Mouse (Mus musculus) hindbrain, embryonic 10.5 days (tissue): ENCODE data around the gene Fam180a. TPM values are rescaled to one million over a fixed set of nuclear protein-coding genes. Genes with fewer than 3 reads are reported as not detected.

Experiments
- DNase-seq: peaks from one replicate; pipeline ENCODE4 v3.0.0-alpha.2; 2017; ENCODE audit warnings: low spot score
- H3K27ac ChIP-seq: fragments of 300-500 bp; sonication (generic); 2 replicates; pipeline ENCODE4 v1.5.1; 2016; ENCODE audit warnings: mild to moderate bottlenecking, moderate library complexity
- H3K27me3 ChIP-seq: fragments of 300-500 bp; sonication (generic); 2 replicates; pipeline ENCODE4 v1.6.1; 2016; ENCODE audit warnings: mild to moderate bottlenecking; ENCODE audit not compliant: poor library complexity, insufficient read depth, severe bottlenecking
- H3K36me3 ChIP-seq: fragments of 300-500 bp; sonication (generic); 2 replicates; pipeline ENCODE4 v1.6.1; 2016; ENCODE audit warnings: mild to moderate bottlenecking, moderate library complexity
- H3K4me1 ChIP-seq: fragments of 300-500 bp; sonication (generic); replicated peaks from 2 replicates; pipeline ENCODE4 v1.6.1; 2016; ENCODE audit warnings: mild to moderate bottlenecking
- H3K4me3 ChIP-seq: fragments of 300-500 bp; sonication (generic); 2 replicates; pipeline ENCODE4 v1.5.1; 2016; ENCODE audit warnings: mild to moderate bottlenecking, moderate library complexity
- H3K9me3 ChIP-seq: fragments of 300-500 bp; sonication (generic); 2 replicates; pipeline ENCODE4 v1.6.1; 2016; ENCODE audit warnings: mild to moderate bottlenecking, moderate library complexity
- WGBS: fragments of 180-500 bp; shearing (Covaris S2); methylation state at CpG from one replicate; pipeline ENCODE4 v1.1.7; 2016; 5-methylcytosine and 5-hydroxymethylcytosine counted together
- polyA plus RNA-seq: library from polyadenylated mRNA; unstranded; fragments of >200 nt; fragmentation: Nextera tagmentation; extraction: Ambion mirVana; gene quantifications from 2 replicates; pipeline ENCODE4 v1.2.1, GENCODE M21; 2016

Fam180a gene
- polyA plus RNA-seq, 1 experiment from 2014 or later, result not detected

- DNase-seq, result no peak
- no peak overlapping the region for H3K4me3 ChIP-seq
- no peaks in the 10 kb centered on the region for H3K36me3 ChIP-seq
- H3K27me3 ChIP-seq, result no peaks in the 10 kb centered on the region
- H3K27ac ChIP-seq, result no peak overlapping the region
- peaks cover 5% of the 10 kb centered on the region; the same call in 1 of the 2 replicates for H3K4me1 ChIP-seq
- WGBS, result 88% methylated on average over 11 of the region's 11 CpGs
- no peaks in the 10 kb centered on the region for H3K9me3 ChIP-seq
Measured at GRCm38 (mm10) chr6:35303355-35303900, 22.5 kb downstream of the Fam180a start.

GRCm38 (mm10) chr6:35302581-35302980 is 23.4 kb downstream of the Fam180a start:
- Histone ChIP-seq H3K9me3 (no peaks in the 10 kb centered on the region), H3K4me3 (no peak overlapping the region), H3K27ac (no peak overlapping the region), H3K4me1 (no peaks in the 10 kb centered on the region), H3K27me3 (no peaks in the 10 kb centered on the region), H3K36me3 (no peaks in the 10 kb centered on the region)
- WGBS, result 93% methylated on average over 7 of the region's 7 CpGs
- DNase-seq, result no peak

DNA sequence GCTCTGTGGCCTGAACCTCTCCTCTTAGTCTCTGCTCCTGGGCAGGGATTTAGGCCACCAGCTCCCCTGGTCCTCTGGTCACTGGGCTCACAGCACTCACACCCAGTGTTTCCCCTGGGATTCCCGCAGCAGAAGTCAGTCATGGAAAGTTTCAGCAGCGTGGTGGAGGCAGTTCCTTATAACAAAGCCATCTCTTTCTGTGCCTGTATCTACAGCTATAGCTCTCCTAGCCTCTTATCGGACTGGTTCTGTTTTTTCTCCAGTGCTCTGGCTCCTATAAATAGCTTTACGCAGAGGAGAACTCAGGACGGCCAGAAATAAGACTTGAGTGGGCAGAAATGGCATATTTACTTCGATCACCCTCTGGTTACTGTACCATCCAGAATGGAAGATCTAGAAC is 27.6 kb downstream of the Fam180a start:
- 89% methylated on average over 6 of the region's 6 CpGs for WGBS
- H3K4me3 ChIP-seq, result no peak overlapping the region

GRCm38 (mm10) chr6:35297516-35298227 is 28.3 kb downstream of the Fam180a start:
- Histone ChIP-seq H3K36me3 (no peaks in the 10 kb centered on the region), H3K4me1 (no peaks in the 10 kb centered on the region; the same call in 1 of the 2 replicates), H3K4me3 (no peak overlapping the region), H3K9me3 (no peaks in the 10 kb centered on the region), H3K27me3 (no peaks in the 10 kb centered on the region), H3K27ac (no peak overlapping the region)
- no peak for DNase-seq
- WGBS, result 85% methylated on average over 7 of the region's 7 CpGs

More for the DNA sequence above, 27.6 kb downstream of the Fam180a start:
- Histone ChIP-seq H3K9me3 (no peaks in the 10 kb centered on the region), H3K4me1 (no peaks in the 10 kb centered on the region; the same call in 1 of the 2 replicates), H3K27ac (no peak overlapping the region), H3K27me3 (no peaks in the 10 kb centered on the region), H3K36me3 (no peaks in the 10 kb centered on the region)
- DNase-seq, result no peak

GRCm38 (mm10) chr6:35297001-35297400 is 28.9 kb downstream of the Fam180a start:
- Histone ChIP-seq H3K27ac (no peak overlapping the region), H3K36me3 (no peaks in the 10 kb centered on the region), H3K27me3 (no peaks in the 10 kb centered on the region), H3K4me3 (no peak overlapping the region), H3K9me3 (no peaks in the 10 kb centered on the region), H3K4me1 (no peaks in the 10 kb centered on the region; the same call in 1 of the 2 replicates)
- 47% methylated on average over 2 of the region's 2 CpGs for WGBS
- no peak for DNase-seq

- no peaks in the 10 kb centered on the region for H3K27me3 ChIP-seq
- H3K4me3 ChIP-seq, result no peak overlapping the region
- H3K4me1 ChIP-seq, result no peaks in the 10 kb centered on the region; the same call in 1 of the 2 replicates
- no peak overlapping the region for H3K27ac ChIP-seq
- WGBS, result 95% methylated on average over 2 of the region's 2 CpGs
- H3K36me3 ChIP-seq, result no peaks in the 10 kb centered on the region
- H3K9me3 ChIP-seq, result no peaks in the 10 kb centered on the region
- DNase-seq, result no peak
Measured at GRCm38 (mm10) chr6:35294964-35295363, 31.0 kb downstream of the Fam180a start.

DNA sequence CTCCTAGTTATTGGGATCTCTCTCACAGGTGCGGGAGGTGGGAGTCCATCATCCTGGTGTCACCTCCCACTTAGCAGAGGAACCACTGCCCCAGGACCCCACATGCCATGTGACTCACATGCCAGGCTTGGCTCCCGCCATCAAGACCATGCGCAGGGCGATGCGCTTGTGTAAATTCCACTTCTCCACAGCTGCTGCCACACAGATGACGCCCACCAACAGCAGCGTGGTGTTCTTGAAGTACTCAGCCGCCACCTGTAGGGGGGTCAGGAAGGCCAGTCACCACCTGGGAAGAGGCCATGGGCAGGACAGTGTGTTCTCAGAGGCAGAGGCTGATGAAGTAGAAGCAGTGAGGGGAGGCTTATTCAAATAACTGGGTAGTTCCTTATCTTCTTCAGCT is 36.3 kb downstream of the Fam180a start:
- no peaks in the 10 kb centered on the region for H3K36me3 ChIP-seq
- no peak overlapping the region for H3K4me3 ChIP-seq
- no peak for DNase-seq
- no peaks in the 10 kb centered on the region for H3K9me3 ChIP-seq
- peaks cover 16% of the 10 kb centered on the region for H3K4me1 ChIP-seq
- peak overlapping the region; percentile 80; the same call in 1 of the 2 replicates for H3K27ac ChIP-seq
- no peaks in the 10 kb centered on the region for H3K27me3 ChIP-seq
- 91% methylated on average over 8 of the region's 8 CpGs for whole genome bisulfite sequencing

DNA sequence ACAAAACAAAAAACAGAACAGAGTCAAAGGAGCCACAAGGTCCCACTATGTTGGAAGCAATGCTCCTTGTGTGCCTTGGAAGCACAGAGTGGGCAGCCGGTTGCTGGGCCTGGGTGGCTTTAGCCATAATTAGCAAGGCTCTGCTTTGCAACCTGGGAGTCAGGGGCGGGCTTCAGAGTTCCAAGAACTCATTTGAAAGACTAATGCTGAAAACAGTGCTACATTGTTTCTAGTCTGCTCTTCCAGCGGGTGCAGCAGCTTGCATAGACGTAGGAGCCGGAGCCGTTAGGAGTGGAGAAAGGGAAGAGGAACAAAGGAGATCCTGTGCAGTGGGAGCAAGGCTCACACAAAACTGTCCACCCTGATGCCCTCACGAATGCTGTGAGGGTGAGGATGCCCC is 37.0 kb downstream of the Fam180a start:
- peaks cover 16% of the 10 kb centered on the region for H3K4me1 ChIP-seq
- 25% methylated on average over 7 of the region's 7 CpGs for WGBS
- H3K27ac ChIP-seq, result peak overlapping the region; percentile 80
- peak; percentile 19 for DNase-seq
- H3K9me3 ChIP-seq, result no peaks in the 10 kb centered on the region
- H3K36me3 ChIP-seq, result no peaks in the 10 kb centered on the region
- no peaks in the 10 kb centered on the region for H3K27me3 ChIP-seq
- no peak overlapping the region for H3K4me3 ChIP-seq

GRCm38 (mm10) chr6:35288114-35288761 is 37.7 kb downstream of the Fam180a start:
- Histone ChIP-seq H3K27ac (peak overlapping the region; percentile 80), H3K4me3 (no peak overlapping the region), H3K27me3 (no peaks in the 10 kb centered on the region), H3K4me1 (peaks cover 16% of the 10 kb centered on the region), H3K36me3 (no peaks in the 10 kb centered on the region), H3K9me3 (no peaks in the 10 kb centered on the region)
- WGBS, result 80% methylated on average over 11 of the region's 11 CpGs
- DNase-seq, result no peak

- DNase-seq, result no peak
- no peaks in the 10 kb centered on the region for H3K9me3 ChIP-seq
- WGBS, result 80% methylated on average over 10 of the region's 10 CpGs
Measured at GRCm38 (mm10) chr6:35279306-35279705, 46.6 kb downstream of the Fam180a start.

DNA sequence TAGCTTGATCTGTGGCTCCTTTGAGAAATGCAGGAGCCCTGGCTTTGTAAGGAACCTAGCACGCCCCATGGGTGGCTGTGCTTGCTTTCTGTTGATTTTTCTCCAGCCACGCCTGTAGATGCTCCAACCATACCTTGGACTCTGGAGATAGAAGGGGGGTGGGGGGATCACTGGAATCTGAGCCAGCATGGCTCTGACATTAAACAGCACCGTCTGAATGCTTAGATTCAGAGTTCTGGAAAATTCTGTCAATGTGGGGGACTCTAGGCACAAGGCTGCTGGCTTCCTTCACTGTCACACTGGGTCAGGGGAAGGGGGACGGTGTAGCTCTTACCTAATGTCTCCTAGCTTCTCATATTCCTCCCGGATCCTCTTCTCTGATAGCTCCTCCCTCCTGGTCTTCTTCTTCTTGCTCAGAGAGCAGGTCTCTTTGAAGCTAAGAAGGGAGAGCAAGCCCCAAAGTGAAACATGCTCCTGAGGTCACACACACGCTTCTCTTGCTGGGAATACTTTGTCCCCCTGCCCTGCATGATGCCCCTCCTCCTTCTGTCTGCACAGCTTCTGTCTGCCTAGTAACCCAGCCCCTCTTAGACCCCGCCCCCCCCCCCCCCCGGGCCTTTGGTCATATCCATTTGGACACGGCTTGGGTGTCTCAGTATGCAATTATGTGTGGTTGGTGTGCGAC is 47.9 kb downstream of the Fam180a start:
- 68% methylated on average over 10 of the region's 10 CpGs for whole genome bisulfite sequencing
- H3K4me1 ChIP-seq, result peaks cover 5% of the 10 kb centered on the region; the same call in 1 of the 2 replicates
- no peak for DNase-seq

More at GRCm38 (mm10) chr6:35279306-35279705, 46.6 kb downstream of the Fam180a start:
- Histone ChIP-seq H3K4me3 (no peak overlapping the region), H3K4me1 (peaks cover 5% of the 10 kb centered on the region; the same call in 1 of the 2 replicates), H3K27me3 (no peaks in the 10 kb centered on the region), H3K27ac (no peak overlapping the region), H3K36me3 (no peaks in the 10 kb centered on the region)

DNA sequence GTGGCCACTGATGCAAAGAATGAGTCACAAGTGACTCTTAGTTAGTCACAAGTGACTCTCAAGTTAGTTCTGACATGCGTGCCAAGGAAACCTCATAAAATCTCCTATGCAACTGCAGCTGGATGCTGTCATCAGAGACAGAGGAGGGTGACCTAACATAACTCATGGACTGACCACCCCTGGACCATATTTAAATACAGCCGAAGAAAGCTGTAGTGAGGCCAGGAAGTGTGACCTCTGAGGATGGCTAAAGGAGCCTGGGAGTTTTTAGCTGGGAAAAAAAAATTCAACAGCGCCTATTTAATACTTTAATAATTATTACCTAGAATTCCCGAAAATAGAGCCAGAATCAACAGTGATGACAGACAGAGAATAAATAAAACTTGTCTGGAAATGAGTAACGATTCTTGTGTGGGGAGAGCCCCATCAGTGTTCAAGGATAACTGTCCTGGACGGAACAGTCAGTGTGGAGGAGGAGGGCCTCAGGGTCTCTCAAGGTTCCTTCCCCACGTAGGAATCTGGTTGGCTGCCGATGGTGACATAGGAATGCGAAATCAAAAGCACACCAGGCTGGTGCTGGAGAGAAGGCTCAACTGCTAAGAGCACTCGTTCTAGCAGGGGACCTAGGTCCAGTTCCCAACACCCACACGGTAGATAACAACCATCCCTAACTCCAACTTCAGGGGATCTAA is 52.4 kb downstream of the Fam180a start:
- peaks cover 5% of the 10 kb centered on the region; the same call in 1 of the 2 replicates for H3K4me1 ChIP-seq

More for the DNA sequence above, 47.9 kb downstream of the Fam180a start:
- Histone ChIP-seq H3K36me3 (no peaks in the 10 kb centered on the region), H3K4me3 (no peak overlapping the region), H3K27me3 (no peaks in the 10 kb centered on the region), H3K9me3 (no peaks in the 10 kb centered on the region), H3K27ac (no peak overlapping the region)

More for the DNA sequence above, 52.4 kb downstream of the Fam180a start:
- Histone ChIP-seq H3K9me3 (no peaks in the 10 kb centered on the region), H3K27ac (no peak overlapping the region), H3K27me3 (no peaks in the 10 kb centered on the region), H3K4me3 (no peak overlapping the region), H3K36me3 (0 out of 2 replicates have a peak, but pooled peaks cover 6% of the 10 kb centered on the region)
- no peak for DNase-seq
- WGBS, result 85% methylated on average over 11 of the region's 11 CpGs
